Mouse (Mus musculus) MEL (cell line): Measurements from ENCODE around the gene Cemip2. TPM values are rescaled to one million over a fixed set of nuclear protein-coding genes. Genes with fewer than 3 reads are reported as not detected.

Experiments
- DNase-seq: peaks from one replicate; pipeline ENCODE4 v3.0.0; 2011; ENCODE audit warnings: low read depth, low spot score
- H3K27ac ChIP-seq: 2 replicates; pipeline ENCODE4 v1.5.1; 2012; ENCODE audit warnings: low read depth, mild to moderate bottlenecking, control low read depth, low read length, moderate library complexity; ENCODE audit not compliant: control insufficient read depth
- H3K27me3 ChIP-seq, 2 experiments: fragments of 150-350 bp in 1 of 2; sonication (generic) in 1 of 2; 2 replicates each; pipeline ENCODE4 v1.6.1; 2012; ENCODE audit warnings: low read length in 2 of 2, mild to moderate bottlenecking in 2 of 2, improper control_type of control experiment in 1 of 2, moderate library complexity in 1 of 2; ENCODE audit not compliant: insufficient read depth in 2 of 2, control insufficient read depth in 1 of 2
- H3K36me3 ChIP-seq, 2 experiments: 2 replicates each; pipeline ENCODE4 v1.6.1; 2012 to 2014; ENCODE audit warnings: low read length in 2 of 2, improper control_type of control experiment in 1 of 2, inconsistent platforms in 1 of 2, mild to moderate bottlenecking in 1 of 2; ENCODE audit not compliant: insufficient read depth in 2 of 2, control insufficient read depth in 1 of 2
- H3K4me1 ChIP-seq, 2 experiments: fragments of 150-350 bp in 1 of 2; sonication (generic) in 1 of 2; 2 replicates each; pipeline ENCODE4 v1.6.1; 2012; ENCODE audit warnings: low read length in 2 of 2, improper control_type of control experiment in 1 of 2, mild to moderate bottlenecking in 1 of 2; ENCODE audit not compliant: insufficient read depth in 2 of 2, control insufficient read depth in 1 of 2
- H3K4me3 ChIP-seq, 2 experiments: fragments of 150-350 bp in 1 of 2; sonication (generic) in 1 of 2; 2 replicates each; pipeline ENCODE4 v1.5.1; 2012; ENCODE audit warnings: low read depth in 2 of 2, low read length in 2 of 2, mild to moderate bottlenecking in 2 of 2, moderate library complexity in 2 of 2, control low read depth in 1 of 2, improper control_type of control experiment in 1 of 2; ENCODE audit not compliant: control insufficient read depth in 1 of 2, insufficient read depth in 1 of 2
- H3K79me2 ChIP-seq: 2 replicates; pipeline ENCODE4 v1.6.1; 2012; ENCODE audit warnings: mild to moderate bottlenecking, low read length, moderate library complexity; ENCODE audit not compliant: control insufficient read depth, poor library complexity, insufficient read depth
- H3K9ac ChIP-seq: 2 replicates; pipeline ENCODE4 v1.6.1; 2012; ENCODE audit warnings: low read depth, mild to moderate bottlenecking, control low read depth, low read length, moderate library complexity; ENCODE audit not compliant: control insufficient read depth, poor library complexity, severe bottlenecking
- H3K9me3 ChIP-seq: fragments of 150-350 bp; sonication (generic); replicated peaks from 2 replicates; pipeline ENCODE4 v1.6.1; 2012; ENCODE audit warnings: mild to moderate bottlenecking, low read length, improper control_type of control experiment, moderate library complexity; ENCODE audit not compliant: insufficient read depth
- BHLHE40 ChIP-seq: IDR thresholded peaks from 2 replicates; pipeline ENCODE4 v1.6.1; 2012; ENCODE audit warnings: low read depth, mild to moderate bottlenecking, inconsistent platforms, low read length, improper control_type of control experiment, borderline replicate concordance
- CHD2 ChIP-seq: IDR thresholded peaks from 2 replicates; pipeline ENCODE4 v1.6.1; 2011; ENCODE audit warnings: low read length, improper control_type of control experiment
- ELF1 ChIP-seq: IDR thresholded peaks from 2 replicates; pipeline ENCODE4 v1.6.1; 2014; ENCODE audit warnings: low read depth, mild to moderate bottlenecking, inconsistent platforms, low read length, improper control_type of control experiment, moderate library complexity
- ETS1 ChIP-seq: IDR thresholded peaks from 2 replicates; pipeline ENCODE4 v1.6.1; 2012; ENCODE audit warnings: low read depth, mild to moderate bottlenecking, inconsistent platforms, low read length, improper control_type of control experiment, moderate library complexity
- GABPA ChIP-seq: IDR thresholded peaks from 2 replicates; pipeline ENCODE4 v1.6.1; 2012; ENCODE audit warnings: low read depth, mild to moderate bottlenecking, inconsistent platforms, low read length, improper control_type of control experiment, moderate library complexity
- GATA1 ChIP-seq: IDR thresholded peaks from 2 replicates; pipeline ENCODE4 v1.6.1; 2011; ENCODE audit warnings: low read depth, low read length, improper control_type of control experiment
- HCFC1 ChIP-seq: IDR thresholded peaks from 2 replicates; pipeline ENCODE4 v1.6.1; 2012; ENCODE audit warnings: low read depth, mild to moderate bottlenecking, inconsistent platforms, low read length, improper control_type of control experiment, moderate library complexity
- JUND ChIP-seq: IDR thresholded peaks from 2 replicates; pipeline ENCODE4 v1.6.1; 2011; ENCODE audit warnings: low read depth, mild to moderate bottlenecking, improper control_type of control experiment, low read length
- KAT2A ChIP-seq: conservative IDR thresholded peaks from 2 replicates; pipeline ENCODE4 v1.6.1; 2012; ENCODE audit warnings: low read depth, low read length, improper control_type of control experiment, inconsistent platforms
- MAFK ChIP-seq: IDR thresholded peaks from 2 replicates; pipeline ENCODE4 v1.6.1; 2011; ENCODE audit warnings: low read depth, mild to moderate bottlenecking, low read length, improper control_type of control experiment, borderline replicate concordance
- MAZ ChIP-seq: IDR thresholded peaks from 2 replicates; pipeline ENCODE4 v1.6.1; 2012; ENCODE audit warnings: low read depth, mild to moderate bottlenecking, inconsistent platforms, low read length, improper control_type of control experiment
- MEF2A ChIP-seq: IDR thresholded peaks from 2 replicates; pipeline ENCODE4 v1.6.1; 2014; ENCODE audit warnings: low read depth, mild to moderate bottlenecking, inconsistent platforms, low read length, improper control_type of control experiment; ENCODE audit not compliant: poor library complexity, insufficient replicate concordance, severe bottlenecking; ENCODE audit errors: extremely low read depth
- MXI1 ChIP-seq: IDR thresholded peaks from 2 replicates; pipeline ENCODE4 v1.6.1; 2011; ENCODE audit warnings: mild to moderate bottlenecking, low read depth, low read length, improper control_type of control experiment
- MYB ChIP-seq: IDR thresholded peaks from 2 replicates; pipeline ENCODE4 v1.6.1; 2011; ENCODE audit warnings: mild to moderate bottlenecking, low read depth, low read length, improper control_type of control experiment
- MYC ChIP-seq: IDR thresholded peaks from 2 replicates; pipeline ENCODE4 v1.6.1; 2011; ENCODE audit warnings: low read depth, mild to moderate bottlenecking, low read length, improper control_type of control experiment, moderate library complexity
- NELFE ChIP-seq: IDR thresholded peaks from 2 replicates; pipeline ENCODE4 v1.6.1; 2011; ENCODE audit warnings: low read depth, low read length, improper control_type of control experiment
- NRF1 ChIP-seq: IDR thresholded peaks from 2 replicates; pipeline ENCODE4 v1.6.1; 2014; ENCODE audit warnings: low read depth, mild to moderate bottlenecking, inconsistent platforms, low read length, improper control_type of control experiment, moderate library complexity; ENCODE audit not compliant: poor library complexity, insufficient read depth, severe bottlenecking
- POLR2A ChIP-seq, 2 experiments: IDR thresholded peaks; 2 replicates each; pipeline ENCODE4 v1.6.1; 2011 to 2012; ENCODE audit warnings: low read length in 2 of 2, mild to moderate bottlenecking in 2 of 2, control low read depth in 1 of 2, improper control_type of control experiment in 1 of 2, low read depth in 1 of 2, moderate library complexity in 1 of 2; ENCODE audit not compliant: control insufficient read depth in 1 of 2, insufficient read depth in 1 of 2, poor library complexity in 1 of 2
- POLR2AphosphoS2 ChIP-seq: IDR thresholded peaks from 2 replicates; pipeline ENCODE4 v1.6.1; 2011; ENCODE audit warnings: low read length, improper control_type of control experiment
- RCOR1 ChIP-seq: IDR thresholded peaks from 2 replicates; pipeline ENCODE4 v1.6.1; 2012; ENCODE audit warnings: low read depth, mild to moderate bottlenecking, inconsistent platforms, low read length, improper control_type of control experiment
- SIN3A ChIP-seq: IDR thresholded peaks from 2 replicates; pipeline ENCODE4 v1.6.1; 2012; ENCODE audit warnings: low read length, improper control_type of control experiment, inconsistent platforms
- SMC3 ChIP-seq: IDR thresholded peaks from 2 replicates; pipeline ENCODE4 v1.6.1; 2011; ENCODE audit warnings: low read depth, low read length, improper control_type of control experiment
- TBP ChIP-seq: IDR thresholded peaks from 2 replicates; pipeline ENCODE4 v1.8.0; 2011; ENCODE audit warnings: low read depth, low read length, improper control_type of control experiment
- TCF12 ChIP-seq: IDR thresholded peaks from 2 replicates; pipeline ENCODE4 v1.6.1; 2014; ENCODE audit warnings: low read depth, mild to moderate bottlenecking, inconsistent platforms, low read length, improper control_type of control experiment, moderate library complexity
- USF1 ChIP-seq: IDR thresholded peaks from 2 replicates; pipeline ENCODE4 v1.6.1; 2014; ENCODE audit warnings: low read depth, mild to moderate bottlenecking, inconsistent platforms, low read length, improper control_type of control experiment, moderate library complexity
- USF2 ChIP-seq, 2 experiments: IDR thresholded peaks; 2 replicates each; pipeline ENCODE4 v1.6.1; 2011 to 2012; ENCODE audit warnings: improper control_type of control experiment in 2 of 2, low read length in 2 of 2, borderline replicate concordance in 1 of 2, inconsistent platforms in 1 of 2, low read depth in 1 of 2, mild to moderate bottlenecking in 1 of 2; ENCODE audit not compliant: insufficient read depth in 1 of 2
- ZC3H11A ChIP-seq: IDR thresholded peaks from 2 replicates; pipeline ENCODE4 v1.6.1; 2012; ENCODE audit warnings: low read depth, mild to moderate bottlenecking, inconsistent platforms, low read length, improper control_type of control experiment
- ZMIZ1 ChIP-seq: IDR thresholded peaks from 2 replicates; pipeline ENCODE4 v1.6.1; 2012; ENCODE audit warnings: low read depth, mild to moderate bottlenecking, inconsistent platforms, low read length, improper control_type of control experiment, moderate library complexity
- ZNF384 ChIP-seq: IDR thresholded peaks from 2 replicates; pipeline ENCODE4 v1.6.1; 2012; ENCODE audit warnings: low read depth, mild to moderate bottlenecking, inconsistent platforms, low read length, improper control_type of control experiment
- polyA plus RNA-seq, 2 experiments: library from polyadenylated mRNA; stranded (reverse) in 1 of 2; unstranded in 1 of 2; fragments of >175 nt in 1 of 2; fragments of >200 nt in 1 of 2; gene quantifications; 2 replicates each; pipeline versions ENCODE4 v1.2.1 to v1.2.4; 2012; ENCODE audit warnings: low replicate concordance in 2 of 2, low read depth in 1 of 2; ENCODE audit not compliant: insufficient read length in 2 of 2, insufficient read depth in 1 of 2, missing spikeins in 1 of 2
- total RNA-seq: library from RNA; depleted of rRNA; stranded (reverse); fragments of 300-350 nt; gene quantifications from 2 replicates; pipeline ENCODE4 v1.2.3, GENCODE M21; 2012

Cemip2 gene
- total and polyA plus RNA-seq, 3 experiments, result 5.0 to 5.9 TPM; not detected in 1

- DNase-seq, result no peak
- H3K9ac ChIP-seq, result no peak overlapping the region
- H3K4me3 ChIP-seq, result no peak overlapping the region
- TF ChIP-seq BHLHE40, result no peak
- no peak for TF ChIP-seq ZC3H11A
- TF ChIP-seq ZNF384, result no peak
- no peak for TF ChIP-seq POLR2AphosphoS2
- no peak for TF ChIP-seq ETS1
- TF ChIP-seq USF1, result no peak
- no peak for TF ChIP-seq MEF2A
- no peak for TF ChIP-seq MYB
- no peak for TF ChIP-seq SMC3
- no peak for TF ChIP-seq NELFE
- TF ChIP-seq ELF1, result no peak
- no peak for TF ChIP-seq USF2 (IDR thresholded peaks at IDR 0.05; ENCODE audit: borderline replicate concordance in 1 of 2, insufficient read depth in 1 of 2, low read depth in 1 of 2, low read length in 2 of 2)
- TF ChIP-seq JUND, result no peak
- no peak for TF ChIP-seq SIN3A
- TF ChIP-seq MAZ, result no peak
- no peak for TF ChIP-seq ZMIZ1
- TF ChIP-seq GATA1, result no peak
- TF ChIP-seq HCFC1, result no peak
- no peak for TF ChIP-seq TCF12
- no peak for TF ChIP-seq RCOR1
- TF ChIP-seq, all 39 proteins: peak for 0
- no peak overlapping the region for H3K27ac ChIP-seq
- H3K4me1 ChIP-seq, result peaks cover 0 to 8% of the 10 kb centered on the region in 2 experiments; a peak in 3 of 4 replicates
- H3K27me3 ChIP-seq, result no peaks in the 10 kb centered on the region
- no peaks in the 10 kb centered on the region for H3K79me2 ChIP-seq
- H3K36me3 ChIP-seq, result peaks cover 0 to 14% of the 10 kb centered on the region in 2 experiments; a peak in 2 of 4 replicates
- H3K9me3 ChIP-seq, result no peaks in the 10 kb centered on the region
Observed at GRCm38 (mm10) chr19:21731887-21732286, 46.3 kb upstream of the Cemip2 start.

- Histone ChIP-seq H3K4me3 (no peak overlapping the region), H3K9ac (no peak overlapping the region), H3K79me2 (no peaks in the 10 kb centered on the region), H3K9me3 (no peaks in the 10 kb centered on the region), H3K36me3 (peaks cover 0 to 17% of the 10 kb centered on the region in 2 experiments; a peak in 2 of 4 replicates), H3K4me1 (peaks cover 0 to 9% of the 10 kb centered on the region in 2 experiments; a peak in 3 of 4 replicates), H3K27ac (no peak overlapping the region), H3K27me3 (no peaks in the 10 kb centered on the region)
- no peak for TF ChIP-seq TBP
- TF ChIP-seq NELFE, result no peak
- no peak for TF ChIP-seq MAFK
- TF ChIP-seq ETS1, result no peak
- no peak for TF ChIP-seq NRF1
- no peak for TF ChIP-seq MYC
- no peak for TF ChIP-seq USF1
- TF ChIP-seq JUND, result no peak
- TF ChIP-seq KAT2A, result no peak
- no peak for TF ChIP-seq GATA1
- TF ChIP-seq RCOR1, result no peak
- TF ChIP-seq CHD2, result no peak
- no peak for TF ChIP-seq ZNF384
- no peak for TF ChIP-seq MXI1
- no peak for TF ChIP-seq POLR2A (IDR thresholded peaks at IDR 0.05; ENCODE audit: control insufficient read depth in 1 of 2, insufficient read depth in 1 of 2, low read depth in 1 of 2, low read length in 2 of 2, poor library complexity in 1 of 2)
- TF ChIP-seq GABPA, result no peak
- TF ChIP-seq ZMIZ1, result no peak
- no peak for DNase-seq
Observed at GRCm38 (mm10) chr19:21733176-21733575, 45.0 kb upstream of the Cemip2 start.
